Mouse (Mus musculus) testis, adult 2 months (tissue): ENCODE measurements at regions not wholly inside any gene's neighbourhood (a gene's known extent, or its start where the extent isn't known, plus 50 kb on each side); places are given as distances from the start of the nearest gene placed in this dataset.

Experiments used
- CTCF ChIP-seq: fragments of 200-500 bp; IDR thresholded peaks from 2 replicates; pipeline ENCODE4 v1.5.1; 2012; ENCODE audit warnings: low read depth, mild to moderate bottlenecking, inconsistent platforms, low read length, moderate library complexity; ENCODE audit not compliant: control insufficient read depth, insufficient read depth, insufficient replicate concordance
- POLR2A ChIP-seq: fragments of 200-500 bp; IDR thresholded peaks from 2 replicates; pipeline ENCODE4 v1.6.1; 2012; ENCODE audit warnings: low read depth, mild to moderate bottlenecking, inconsistent platforms, low read length, moderate library complexity; ENCODE audit not compliant: control insufficient read depth

DNA sequence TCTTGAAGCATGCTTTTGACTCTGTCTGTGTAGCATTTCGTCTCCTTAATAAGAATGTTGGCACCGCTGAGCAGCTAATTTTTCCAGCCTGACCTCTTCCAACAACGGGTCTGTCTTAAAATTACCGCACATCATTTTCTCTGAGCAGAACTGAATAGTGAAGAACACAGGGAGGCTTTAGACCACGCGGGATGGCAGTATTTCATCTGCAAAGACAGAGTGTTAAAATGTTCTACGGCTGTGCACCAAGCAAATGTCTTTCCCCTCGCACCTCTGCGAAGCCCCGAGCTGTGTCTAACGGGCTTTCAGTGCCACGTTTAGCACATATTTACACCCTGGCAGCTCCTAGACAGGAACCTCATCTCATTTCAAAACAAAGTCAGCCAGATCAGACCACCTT, 75.3 kb upstream of the Exoc4 start:
- no peak for TF ChIP-seq CTCF
- no peak for TF ChIP-seq POLR2A
